Mouse (Mus musculus): ENCODE results near the gene Calcoco2. TPM values are rescaled to one million over a fixed set of nuclear protein-coding genes. Genes with fewer than 3 reads are reported as not detected.

The Calcoco2 gene
- total RNA-seq (2012; rRNA removed) (not detected in 2 replicates), polyA plus RNA-seq (2012; ENCODE audit: insufficient read depth in 1 of 2, insufficient read length in 2 of 2, low read depth in 1 of 2, low replicate concordance in 2 of 2, missing spikeins in 1 of 2) (not detected)

GRCm38 (mm10) chr11:96111751-96112150, at the start of gene Calcoco2:
Gene Calcoco2, minus strand, starts transcription at chr11:96111964.
- no peak for DNase-seq (ENCODE audit: low read depth, low spot score)
- Histone ChIP-seq H3K79me2 (ENCODE audit: control insufficient read depth, insufficient read depth, low read length, poor library complexity) (no peaks in the 10 kb centered on the region), H3K9me3 (replicated peaks; ENCODE audit: insufficient read depth, low read length) (no peaks in the 10 kb centered on the region), H3K4me3 (ENCODE audit: control insufficient read depth in 1 of 2, insufficient read depth in 1 of 2, low read depth in 2 of 2, low read length in 2 of 2) (no peak within 1 kb of the TSS), H3K27me3 (ENCODE audit: control insufficient read depth in 1 of 2, insufficient read depth in 2 of 2, low read length in 2 of 2) (peaks cover 4 to 19% of the 10 kb centered on the region in 2 experiments), H3K9ac (ENCODE audit: control insufficient read depth, low read depth, low read length, poor library complexity, severe bottlenecking) (no peak within 1 kb of the TSS), H3K27ac (ENCODE audit: control insufficient read depth, low read depth, low read length) (no peak within 1 kb of the TSS), H3K36me3 (ENCODE audit: control insufficient read depth in 1 of 2, insufficient read depth in 2 of 2, low read length in 2 of 2) (no peaks in the 10 kb centered on the region; a peak in 1 of 4 replicates), H3K4me1 (ENCODE audit: control insufficient read depth in 1 of 2, insufficient read depth in 2 of 2, low read length in 2 of 2) (no peaks in the 10 kb centered on the region)
- TF ChIP-seq UBTF (IDR thresholded peaks at IDR 0.05; ENCODE audit: borderline replicate concordance, insufficient read depth, low read depth, low read length) = no peak
- no peak for TF ChIP-seq JUND (IDR thresholded peaks at IDR 0.05; ENCODE audit: low read depth, low read length)
- no peak for TF ChIP-seq MAZ (IDR thresholded peaks at IDR 0.05; ENCODE audit: low read depth, low read length)
- no peak for TF ChIP-seq USF2 (IDR thresholded peaks at IDR 0.05; ENCODE audit: borderline replicate concordance in 1 of 2, insufficient read depth in 1 of 2, low read depth in 1 of 2, low read length in 2 of 2)
- no peak for TF ChIP-seq POLR2A (IDR thresholded peaks at IDR 0.05; ENCODE audit: control insufficient read depth in 1 of 2, insufficient read depth in 1 of 2, low read depth in 1 of 2, low read length in 2 of 2, poor library complexity in 1 of 2)
- TF ChIP-seq GABPA (IDR thresholded peaks at IDR 0.05; ENCODE audit: low read depth, low read length) = no peak
- TF ChIP-seq MAFK (IDR thresholded peaks at IDR 0.05; ENCODE audit: borderline replicate concordance, low read depth, low read length) = no peak
- TF ChIP-seq MAX (IDR thresholded peaks at IDR 0.05; ENCODE audit: low read length) = no peak
- TF ChIP-seq CHD2 (IDR thresholded peaks at IDR 0.05; ENCODE audit: low read length) = no peak
- no peak for TF ChIP-seq RCOR1 (IDR thresholded peaks at IDR 0.05; ENCODE audit: low read depth, low read length)
- TF ChIP-seq ZNF384 (IDR thresholded peaks at IDR 0.05; ENCODE audit: low read depth, low read length) = no peak
- TF ChIP-seq TBP (IDR thresholded peaks at IDR 0.05; ENCODE audit: low read depth, low read length) = no peak
- TF ChIP-seq USF1 (IDR thresholded peaks at IDR 0.05; ENCODE audit: low read depth, low read length) = no peak

GRCm38 (mm10) chr11:96147471-96147870, 35.7 kb upstream of the Calcoco2 start:
- H3K9me3 ChIP-seq (replicated peaks; ENCODE audit: insufficient read depth, low read length) = no peaks in the 10 kb centered on the region
- H3K79me2 ChIP-seq (ENCODE audit: control insufficient read depth, insufficient read depth, low read length, poor library complexity) = no peaks in the 10 kb centered on the region
- peaks cover 17 to 29% of the 10 kb centered on the region in 2 experiments for H3K27me3 ChIP-seq (ENCODE audit: control insufficient read depth in 1 of 2, insufficient read depth in 2 of 2, low read length in 2 of 2)
- H3K9ac ChIP-seq (ENCODE audit: control insufficient read depth, low read depth, low read length, poor library complexity, severe bottlenecking) = no peak overlapping the region
- no peaks in the 10 kb centered on the region for H3K36me3 ChIP-seq (ENCODE audit: control insufficient read depth in 1 of 2, insufficient read depth in 2 of 2, low read length in 2 of 2)
- no peaks in the 10 kb centered on the region; a peak in 1 of 4 replicates for H3K4me1 ChIP-seq (ENCODE audit: control insufficient read depth in 1 of 2, insufficient read depth in 2 of 2, low read length in 2 of 2)
- no peak overlapping the region for H3K4me3 ChIP-seq (ENCODE audit: control insufficient read depth in 1 of 2, insufficient read depth in 1 of 2, low read depth in 2 of 2, low read length in 2 of 2)
- DNase-seq (ENCODE audit: low read depth, low spot score) = no peak
- H3K27ac ChIP-seq (ENCODE audit: control insufficient read depth, low read depth, low read length) = no peak overlapping the region
- no peak for TF ChIP-seq RCOR1 (IDR thresholded peaks at IDR 0.05; ENCODE audit: low read depth, low read length)
- TF ChIP-seq POLR2AphosphoS2 (IDR thresholded peaks at IDR 0.05; ENCODE audit: low read length) = no peak
- no peak for TF ChIP-seq MYC (IDR thresholded peaks at IDR 0.05; ENCODE audit: low read depth, low read length)
- no peak for TF ChIP-seq POLR2AphosphoS5 (IDR thresholded peaks at IDR 0.05; ENCODE audit: borderline replicate concordance, low read depth, low read length)
- TF ChIP-seq MEF2A (IDR thresholded peaks at IDR 0.05; ENCODE audit: extremely low read depth, insufficient replicate concordance, low read depth, low read length, poor library complexity, severe bottlenecking) = no peak
- no peak for TF ChIP-seq RAD21 (IDR thresholded peaks at IDR 0.05; ENCODE audit: low read depth, low read length)
- no peak for TF ChIP-seq SIN3A (IDR thresholded peaks at IDR 0.05; ENCODE audit: low read length)
- TF ChIP-seq KAT2A (conservative IDR thresholded peaks at IDR 0.05; ENCODE audit: low read depth, low read length) = no peak
- TF ChIP-seq MYB (IDR thresholded peaks at IDR 0.05; ENCODE audit: low read depth, low read length) = no peak
